Mouse (Mus musculus) brain, embryonic 14.5 days (tissue): Measurements from ENCODE around the gene Frmd6. TPM values are rescaled to one million over a fixed set of nuclear protein-coding genes. Genes with fewer than 3 reads are reported as not detected.
A peak's percentile ranks its signal among the peaks of the same experiment; 100 is the strongest.

ENCODE experiments used
- DNase-seq: peaks from one replicate; pipeline ENCODE4 v3.0.0-alpha.2; 2011; ENCODE audit warnings: low read depth
- CTCF ChIP-seq: fragments of 200-500 bp; IDR thresholded peaks from 2 replicates; pipeline ENCODE4 v1.5.1; 2012; ENCODE audit warnings: inconsistent platforms, mild to moderate bottlenecking, moderate library complexity, borderline replicate concordance; ENCODE audit not compliant: insufficient read depth, insufficient read length; ENCODE audit errors: extremely low read depth
- POLR2A ChIP-seq: fragments of 200-500 bp; IDR thresholded peaks from 2 replicates; pipeline ENCODE4 v1.6.1; 2012; ENCODE audit warnings: mild to moderate bottlenecking, inconsistent platforms, borderline replicate concordance; ENCODE audit not compliant: poor library complexity, insufficient read depth, insufficient read length, severe bottlenecking; ENCODE audit errors: extremely low read depth
- polyA plus RNA-seq: library from polyadenylated mRNA; depleted of rRNA; stranded (reverse); fragments of >200 nt; gene quantifications from 2 replicates; pipeline ENCODE4 v1.2.3, GENCODE M21; 2012

The Frmd6 gene
- polyA plus RNA-seq, 1 experiment: 13.2 TPM

DNA sequence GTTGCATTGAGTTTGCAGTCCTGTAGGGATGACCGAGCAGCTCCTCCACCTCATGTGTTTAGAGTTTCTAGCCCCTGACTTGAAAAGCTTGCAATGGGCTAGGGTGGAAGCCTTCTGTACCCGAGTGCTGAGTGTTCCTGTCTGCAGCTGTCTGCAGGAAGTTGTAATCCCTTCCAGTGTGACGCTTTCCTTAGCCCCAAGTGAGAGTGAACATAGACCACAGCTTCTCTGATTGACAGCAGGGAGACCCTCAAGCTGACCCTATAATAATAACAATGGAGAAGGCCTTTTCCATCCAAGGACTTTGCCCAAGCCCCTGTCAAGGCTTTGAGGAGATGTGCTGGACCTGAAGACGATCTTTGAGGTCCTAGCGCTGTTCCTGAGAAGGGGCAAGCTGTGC lies 65.1 kb downstream of the Frmd6 start:
- TF ChIP-seq CTCF (no peak), POLR2A (no peak)
- DNase-seq: no peak

DNA sequence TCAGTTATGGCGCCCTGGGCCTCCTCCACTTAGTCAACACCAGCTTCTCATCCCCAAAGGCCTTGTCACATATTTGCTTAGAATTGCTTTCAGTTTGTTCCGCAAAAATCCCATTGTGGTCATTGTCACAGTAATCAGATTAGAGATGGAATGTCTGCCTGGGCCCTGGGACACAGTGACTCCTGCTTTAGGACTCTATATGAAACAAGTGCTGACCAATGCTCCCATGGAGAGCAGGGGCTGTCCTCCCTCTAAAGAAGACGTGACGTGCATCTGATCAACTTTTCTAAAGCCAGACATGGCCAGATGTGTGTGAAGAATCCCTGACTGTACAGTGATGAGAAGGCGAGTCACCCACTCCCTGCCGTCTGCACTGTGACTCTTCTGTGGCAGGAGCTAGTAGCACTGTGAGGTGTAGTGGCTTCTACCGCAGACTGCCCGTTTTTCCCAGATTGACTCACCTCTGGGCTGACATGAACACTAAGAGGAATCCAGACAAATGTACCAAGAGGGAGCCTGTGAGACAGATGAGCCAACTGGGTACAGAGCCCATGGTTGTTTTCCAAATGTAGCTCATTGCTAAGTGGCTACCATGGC lies 65.7 kb downstream of the Frmd6 start:
- no peak for DNase-seq
- TF ChIP-seq POLR2A: no peak
- TF ChIP-seq CTCF: no peak

DNA sequence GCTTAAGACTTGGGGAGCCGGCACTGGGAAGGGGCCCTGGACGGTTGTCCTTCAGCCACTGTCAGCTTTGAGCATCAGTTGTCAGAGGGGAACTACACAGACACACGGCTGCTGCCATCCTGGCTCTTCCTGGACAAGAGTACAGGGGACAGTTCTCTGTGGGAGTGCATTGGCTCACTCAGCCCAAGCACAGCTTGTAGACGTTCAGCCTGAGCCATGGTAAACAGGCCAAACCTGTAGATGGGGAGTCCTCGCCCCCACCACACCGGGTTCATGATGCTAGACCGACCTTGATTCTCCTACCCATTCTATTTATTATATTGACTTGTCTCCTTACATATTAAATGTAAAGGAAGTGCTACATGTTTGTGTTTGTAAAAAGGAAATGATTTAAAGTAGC lies 70.0 kb downstream of the Frmd6 start:
- DNase-seq: no peak
- no peak for TF ChIP-seq CTCF
- TF ChIP-seq POLR2A: no peak

DNA sequence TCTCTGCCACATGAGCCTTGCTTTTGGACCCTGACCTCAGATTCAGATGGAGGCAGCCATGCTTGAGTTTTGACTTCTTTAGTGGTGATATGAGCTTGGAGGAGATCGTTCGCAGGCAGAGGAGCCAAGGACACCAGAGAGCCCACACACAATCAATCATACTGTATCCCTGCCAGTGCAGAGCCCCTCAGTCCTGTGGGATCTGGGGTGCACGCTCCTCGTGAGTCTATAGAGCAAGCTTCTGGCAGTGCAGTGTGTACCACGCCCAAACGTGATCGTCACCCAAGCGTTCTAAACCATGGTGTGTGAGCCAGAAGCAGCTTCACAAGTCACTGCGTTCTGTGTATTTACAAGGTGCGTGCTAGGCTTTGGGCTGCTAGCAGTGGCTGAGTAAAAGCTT lies 70.8 kb downstream of the Frmd6 start:
- no peak for DNase-seq
- no peak for TF ChIP-seq CTCF
- no peak for TF ChIP-seq POLR2A

DNA sequence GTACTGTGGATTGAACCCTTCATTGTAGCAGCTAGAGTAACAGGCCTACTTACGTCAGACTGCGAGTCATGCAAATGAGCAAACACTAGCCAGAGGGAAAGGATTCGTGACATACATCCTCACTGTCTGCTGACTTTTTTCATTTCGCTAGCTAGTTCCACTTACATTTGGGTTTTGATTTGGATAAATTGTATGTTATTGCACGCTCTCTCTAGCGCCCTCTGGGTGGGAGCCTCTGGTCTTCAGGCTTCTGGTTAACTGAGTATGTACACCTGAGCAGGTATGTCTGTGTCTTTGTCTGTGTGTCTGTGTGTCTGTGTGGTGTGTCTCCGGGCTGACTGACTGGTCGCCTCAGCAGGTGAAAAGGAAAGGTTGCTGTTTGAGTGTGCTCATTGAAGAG lies 72.1 kb downstream of the Frmd6 start:
- no peak for TF ChIP-seq POLR2A
- TF ChIP-seq CTCF: peak; percentile 37; the same call in 1 of the 2 replicates
- DNase-seq: no peak

DNA sequence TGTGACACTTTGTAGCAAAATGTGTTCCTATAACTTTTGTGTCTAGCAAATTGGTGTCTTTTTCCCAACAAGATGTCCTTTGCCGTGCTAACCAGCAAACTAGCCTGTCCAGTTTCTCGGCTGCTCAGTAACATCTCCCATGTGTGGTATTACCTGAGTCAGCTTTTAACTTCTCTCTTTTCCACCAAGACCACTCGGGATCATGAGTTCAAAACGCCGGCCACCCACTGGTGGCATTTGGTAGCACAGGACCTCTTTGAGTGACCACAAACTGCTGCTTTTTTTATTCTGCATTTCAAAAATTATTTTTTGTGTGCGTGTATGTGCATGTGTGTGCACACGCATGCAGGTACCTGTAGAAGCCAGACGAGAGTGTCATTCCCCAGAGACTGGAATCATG lies 73.1 kb downstream of the Frmd6 start:
- DNase-seq: no peak
- TF ChIP-seq CTCF: peak; percentile 44; the same call in 1 of the 2 replicates
- no peak for TF ChIP-seq POLR2A

DNA sequence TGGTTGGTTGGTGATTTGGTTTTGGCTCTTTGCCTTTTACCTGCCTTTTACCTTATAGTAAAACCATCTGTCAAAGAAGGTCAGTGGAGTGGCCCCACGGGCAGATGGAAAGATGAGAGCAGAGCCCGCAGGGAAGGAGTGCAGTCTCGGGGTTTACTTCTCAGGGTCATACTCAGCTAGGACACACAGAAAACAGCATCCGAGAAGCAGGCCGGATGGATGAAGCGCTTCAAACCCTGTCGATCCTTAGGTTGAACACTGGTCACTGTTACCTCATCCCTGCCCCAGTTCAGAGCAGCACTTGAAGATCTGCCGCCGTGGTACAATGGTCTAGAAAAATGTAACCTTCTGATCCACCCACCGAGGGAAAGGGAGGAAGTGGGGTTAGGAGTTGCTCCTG lies 79.2 kb downstream of the Frmd6 start:
- no peak for TF ChIP-seq POLR2A
- TF ChIP-seq CTCF: no peak

DNA sequence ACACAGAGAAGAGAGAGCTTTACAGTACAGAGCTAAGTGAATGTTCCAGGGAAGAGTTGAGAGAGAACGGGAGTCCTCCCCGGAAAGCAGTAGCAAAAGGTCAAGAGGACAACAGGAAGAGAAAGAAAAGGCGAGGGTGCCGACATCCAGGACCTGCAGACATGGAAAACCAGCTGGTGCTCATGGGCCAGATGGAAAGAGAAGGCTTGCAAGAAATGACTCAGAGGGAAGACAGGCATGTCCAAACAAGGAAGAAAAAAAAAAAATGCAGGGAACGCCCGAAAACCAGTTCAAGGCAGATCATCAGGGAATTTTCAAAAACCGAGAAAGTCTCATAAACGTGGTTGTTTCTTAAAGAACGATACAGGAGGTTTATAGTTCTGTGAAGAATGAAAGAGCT lies 81.6 kb downstream of the Frmd6 start:
- DNase-seq: no peak
- TF ChIP-seq POLR2A (no peak), CTCF (no peak)

More for the DNA sequence above, 79.2 kb downstream of the Frmd6 start:
- no peak for DNase-seq

DNA sequence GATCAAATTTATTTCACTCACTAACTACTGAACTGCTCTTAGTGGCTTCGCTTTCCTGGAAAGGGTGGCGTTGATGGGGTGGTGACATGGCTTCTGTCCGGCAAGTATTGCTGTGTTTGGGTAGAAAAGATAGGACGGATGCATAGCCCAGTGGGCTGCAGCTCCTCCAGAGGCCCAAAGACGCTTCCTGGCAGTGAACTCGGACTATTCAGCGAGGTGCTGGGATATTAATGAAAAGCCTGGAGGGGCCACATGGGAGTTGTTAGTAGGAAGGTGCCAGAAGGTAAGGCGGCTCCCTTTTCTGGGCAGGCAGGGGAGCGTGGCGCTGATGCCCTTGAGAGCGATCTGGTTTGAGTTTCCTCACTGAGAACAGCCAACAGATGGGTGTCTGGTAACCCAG lies 82.3 kb downstream of the Frmd6 start:
- DNase-seq: peak; percentile 20
- TF ChIP-seq CTCF (no peak), POLR2A (no peak)

DNA sequence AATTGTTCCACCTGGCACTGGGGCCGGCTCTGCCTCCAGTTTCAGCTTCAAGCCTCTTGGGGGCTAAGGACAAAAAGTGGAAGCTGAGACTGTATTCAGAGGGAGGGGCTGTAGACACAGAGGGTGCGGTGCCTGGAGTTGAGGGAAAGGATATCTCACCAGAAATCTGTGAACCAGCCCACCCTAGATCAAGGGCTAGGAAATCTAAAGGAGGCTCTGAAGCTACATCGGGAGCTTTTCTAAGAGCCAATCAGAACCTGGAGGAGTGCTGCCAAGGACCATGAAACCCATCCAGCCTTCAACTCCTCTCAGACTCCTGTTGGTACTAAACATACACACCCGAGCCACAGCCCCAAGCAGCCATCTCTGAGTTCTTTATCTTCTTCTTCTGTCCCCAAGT lies 82.8 kb downstream of the Frmd6 start:
- TF ChIP-seq CTCF (no peak), POLR2A (no peak)
- no peak for DNase-seq

DNA sequence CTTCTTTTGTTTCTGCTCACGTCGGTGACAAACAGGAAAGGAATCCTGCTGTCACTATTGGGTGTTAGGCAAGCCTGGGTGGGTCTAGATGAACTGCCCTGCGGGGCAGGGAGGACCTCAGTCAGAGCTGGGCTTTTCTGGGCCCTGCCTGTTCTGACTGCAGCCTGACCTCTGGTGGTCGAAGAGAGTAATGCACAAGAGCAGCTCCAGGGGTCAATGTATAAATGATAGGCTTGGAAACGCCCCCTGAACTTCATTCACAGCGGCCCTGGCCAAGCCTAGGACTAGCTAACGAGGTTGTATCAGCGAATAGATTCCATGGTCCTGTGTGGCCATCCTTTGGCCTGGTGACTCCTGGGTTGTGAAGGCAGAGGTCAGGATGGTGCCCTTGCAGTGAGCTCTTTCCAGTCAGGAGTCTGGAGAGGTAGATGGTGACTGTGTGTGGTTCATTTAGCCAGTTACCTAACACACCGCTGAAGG lies 85.0 kb downstream of the Frmd6 start:
- peak; percentile 78 for DNase-seq
- TF ChIP-seq CTCF (peak; percentile 88), POLR2A (no peak)

DNA sequence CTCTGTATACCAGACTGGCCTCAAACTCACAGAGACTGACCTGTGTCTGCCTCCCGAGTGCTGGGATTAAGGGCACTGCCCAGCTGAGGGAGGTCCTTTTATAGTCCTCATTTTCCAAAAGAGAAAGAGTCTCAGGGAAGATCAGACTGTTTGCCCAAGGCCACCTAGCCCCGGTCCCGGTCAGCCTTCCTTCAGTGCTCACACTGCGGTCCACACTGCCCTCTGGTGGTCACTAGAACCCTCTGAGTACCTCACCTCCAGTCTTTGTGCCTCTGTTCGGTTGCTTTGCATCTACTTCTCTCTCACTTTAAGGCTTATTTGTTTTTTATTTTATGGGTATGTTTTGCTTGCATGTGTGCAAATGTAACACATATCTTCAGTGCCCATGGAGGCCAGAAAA lies 85.7 kb downstream of the Frmd6 start:
- DNase-seq: peak; percentile 84
- TF ChIP-seq CTCF (peak; percentile 95), POLR2A (no peak)
